Mouse (Mus musculus) hindbrain, postnatal 0 days (tissue): ENCODE measurements around the gene Pdpr. TPM values are rescaled to one million over a fixed set of nuclear protein-coding genes. Genes with fewer than 3 reads are reported as not detected.

Source experiments
- ATAC-seq: fragments of 200-750 bp; cut with Nextera tagmentation; 2 replicates; pipeline ENCODE4 v1.8.0; 2017; ENCODE audit warnings: mild to moderate bottlenecking, moderate TSS enrichment, moderate library complexity
- DNase-seq: peaks from one replicate; pipeline ENCODE4 v3.0.0-alpha.2; 2015; ENCODE audit warnings: low spot score
- H3K27ac ChIP-seq: fragments of 300-500 bp; sonication (generic); 2 replicates; pipeline ENCODE4 v1.5.1; 2014; ENCODE audit warnings: mild to moderate bottlenecking
- H3K27me3 ChIP-seq: fragments of 300-500 bp; sonication (generic); 2 replicates; pipeline ENCODE4 v1.6.1; 2014; ENCODE audit warnings: low read length, mixed read lengths; ENCODE audit not compliant: insufficient read depth
- H3K36me3 ChIP-seq: fragments of 300-500 bp; sonication (generic); 2 replicates; pipeline ENCODE4 v1.6.1; 2014; ENCODE audit warnings: low read length, mixed read lengths; ENCODE audit not compliant: insufficient read depth
- H3K4me1 ChIP-seq: fragments of 300-500 bp; sonication (generic); 2 replicates; pipeline ENCODE4 v1.6.1; 2014; ENCODE audit warnings: antibody characterized with exemption, low read length, mixed read lengths; ENCODE audit not compliant: insufficient read depth
- H3K4me2 ChIP-seq: fragments of 300-500 bp; sonication (generic); 2 replicates; pipeline ENCODE4 v1.6.1; 2014; ENCODE audit warnings: low read depth, mild to moderate bottlenecking, low read length, moderate library complexity, mixed read lengths
- H3K4me3 ChIP-seq: fragments of 300-500 bp; sonication (generic); 2 replicates; pipeline ENCODE4 v1.5.1; 2014; ENCODE audit warnings: low read length
- H3K9ac ChIP-seq: fragments of 300-500 bp; sonication (generic); replicated peaks from 2 replicates; pipeline ENCODE4 v1.6.1; 2014; ENCODE audit warnings: mild to moderate bottlenecking, low read length, moderate library complexity, mixed read lengths
- H3K9me3 ChIP-seq: fragments of 300-500 bp; sonication (generic); 2 replicates; pipeline ENCODE4 v1.6.1; 2016; ENCODE audit warnings: low read length, mixed read lengths
- CTCF ChIP-seq: IDR thresholded peaks from 2 replicates; pipeline ENCODE4 v1.5.1; 2016; ENCODE audit warnings: antibody characterized with exemption, control low read depth, low read depth
- WGBS: fragments of 180-500 bp; shearing (Covaris S2); extraction: QIAGEN DNeasy Blood & Tissue Kit; methylation state at CpG from one replicate; pipeline ENCODE4 v1.1.7; 2014; 5-methylcytosine and 5-hydroxymethylcytosine counted together
- polyA plus RNA-seq: library from polyadenylated mRNA; unstranded; fragments of >200 nt; fragmentation: Nextera tagmentation; extraction: Ambion mirVana; gene quantifications from 2 replicates; pipeline ENCODE4 v1.2.1, GENCODE M21; 2015
- total RNA-seq: library from RNA; depleted of rRNA; stranded (reverse); fragments of >200 nt; gene quantifications from 2 replicates; pipeline ENCODE4 v1.2.3, GENCODE M21; 2014; rRNA removed

Gene Pdpr
- total RNA-seq (29.6 and 34.0 TPM in 2 replicates), polyA plus RNA-seq (10.3 and 10.7 TPM in 2 replicates)

DNA sequence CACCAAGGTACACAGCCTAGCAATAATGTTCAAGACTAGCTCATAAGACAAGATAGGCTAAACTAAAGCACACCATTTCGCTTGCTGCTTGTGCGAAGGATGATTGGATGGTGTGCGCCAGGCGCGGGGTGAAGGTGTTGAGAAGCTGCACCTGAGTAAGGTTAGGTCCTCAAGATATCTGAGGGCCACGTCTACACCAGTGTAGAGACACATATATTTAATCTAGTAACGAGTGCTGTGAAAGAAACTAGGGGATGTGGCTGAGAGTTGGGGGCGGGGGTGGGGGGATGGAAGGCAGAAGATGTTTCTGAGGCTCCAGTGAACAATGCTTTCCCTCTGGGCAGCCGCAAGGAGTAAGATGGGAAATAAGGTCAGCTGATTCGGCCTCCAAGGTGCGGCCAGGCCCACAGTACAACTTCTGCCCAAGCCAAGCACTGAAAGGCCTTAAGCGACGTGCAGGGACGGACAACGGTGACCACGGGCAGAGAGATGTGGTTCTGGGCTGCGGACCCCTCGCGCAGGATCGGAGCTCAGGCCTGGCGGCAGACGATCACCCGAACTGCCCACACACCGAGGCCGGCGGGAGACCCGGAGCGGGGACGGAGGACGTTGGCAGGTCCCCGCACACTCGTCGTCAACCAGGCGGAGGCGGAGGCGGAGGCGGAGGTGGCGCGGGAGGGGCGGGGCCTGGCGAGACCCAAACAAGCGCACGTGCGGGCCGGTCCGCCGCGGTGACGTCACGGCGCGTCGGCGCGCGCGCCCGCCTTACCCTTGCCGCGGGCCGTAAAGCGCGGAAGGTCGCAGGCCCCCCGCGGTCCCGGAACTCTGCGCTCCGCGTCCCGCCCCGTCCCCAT, at the start of gene Pdpr:
Gene Pdpr (plus strand): TSS at position 766 of the 854 bp plus-strand sequence.
- H3K27ac ChIP-seq = peak within 1 kb of the TSS; percentile 80
- H3K9me3 ChIP-seq = no peaks in the 10 kb centered on the region
- no peak for TF ChIP-seq CTCF
- no peaks in the 10 kb centered on the region for H3K36me3 ChIP-seq
- ATAC-seq (peak; percentile 95), DNase-seq (peak; percentile 93)
- H3K4me3 ChIP-seq = peak within 1 kb of the TSS; percentile 67
- peak within 1 kb of the TSS; percentile 74 for H3K4me2 ChIP-seq
- 7% methylated on average over 48 of the region's 72 CpGs for WGBS
- no peaks in the 10 kb centered on the region for H3K27me3 ChIP-seq
- peak within 1 kb of the TSS; percentile 61 for H3K9ac ChIP-seq
- no peaks in the 10 kb centered on the region for H3K4me1 ChIP-seq

DNA sequence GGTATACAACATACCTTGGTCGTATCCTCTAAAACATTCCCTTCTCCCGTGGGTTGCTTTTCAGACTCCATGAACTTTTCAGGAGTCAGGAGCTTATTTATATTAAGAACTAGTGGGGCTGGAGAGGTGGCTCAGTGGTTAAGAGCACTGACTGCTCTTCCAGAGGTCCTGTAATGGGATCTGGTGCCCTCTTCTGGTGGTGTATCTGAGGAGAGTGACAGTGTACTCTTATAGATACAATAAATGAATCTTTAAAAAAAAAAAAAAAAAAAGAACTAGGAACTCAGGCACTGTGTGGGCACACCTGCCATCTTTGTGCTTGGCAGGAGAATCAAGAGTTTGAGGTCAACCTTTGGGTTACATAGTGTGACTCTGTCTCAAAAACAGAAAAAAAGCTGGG, 45.7 kb upstream of the Pdpr start:
- H3K27ac ChIP-seq = no peak overlapping the region
- no peak overlapping the region for H3K4me2 ChIP-seq
- ATAC-seq = no peak
- 92% methylated on average over 2 of the region's 2 CpGs for WGBS
- H3K36me3 ChIP-seq = peaks cover 96% of the 10 kb centered on the region
- H3K27me3 ChIP-seq = no peaks in the 10 kb centered on the region
- H3K4me1 ChIP-seq = no peaks in the 10 kb centered on the region
- H3K9ac ChIP-seq = no peak overlapping the region
- H3K9me3 ChIP-seq = no peaks in the 10 kb centered on the region
- no peak for DNase-seq
- H3K4me3 ChIP-seq = no peak overlapping the region
- TF ChIP-seq CTCF = no peak

DNA sequence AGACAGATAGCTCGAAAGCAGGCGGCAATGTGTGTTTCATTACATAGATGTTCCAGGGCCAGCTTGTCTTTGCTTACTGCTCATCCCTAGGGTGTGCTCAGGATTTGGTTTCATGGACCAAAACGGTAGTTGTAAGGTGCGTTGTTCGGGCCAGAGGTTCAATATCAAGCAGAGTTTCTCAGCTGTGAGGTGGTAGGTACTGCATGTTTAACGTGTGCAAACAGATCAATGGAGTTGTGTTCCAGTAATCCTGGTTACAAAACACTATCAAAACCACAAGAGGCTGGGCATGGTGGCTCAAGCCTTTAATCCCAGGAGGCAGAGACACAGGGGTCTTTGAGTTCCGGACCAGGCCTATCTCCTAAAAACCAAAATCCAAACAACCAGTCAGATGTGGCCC, 45.3 kb upstream of the Pdpr start:
- no peak overlapping the region for H3K4me3 ChIP-seq
- H3K36me3 ChIP-seq = peaks cover 96% of the 10 kb centered on the region
- H3K9me3 ChIP-seq = no peaks in the 10 kb centered on the region
- no peak overlapping the region for H3K4me2 ChIP-seq
- WGBS = 96% methylated on average over 7 of the region's 7 CpGs
- no peaks in the 10 kb centered on the region for H3K4me1 ChIP-seq
- DNase-seq (no peak), ATAC-seq (no peak)
- H3K27me3 ChIP-seq = no peaks in the 10 kb centered on the region
- no peak overlapping the region for H3K9ac ChIP-seq
- TF ChIP-seq CTCF = no peak
- no peak overlapping the region for H3K27ac ChIP-seq

DNA sequence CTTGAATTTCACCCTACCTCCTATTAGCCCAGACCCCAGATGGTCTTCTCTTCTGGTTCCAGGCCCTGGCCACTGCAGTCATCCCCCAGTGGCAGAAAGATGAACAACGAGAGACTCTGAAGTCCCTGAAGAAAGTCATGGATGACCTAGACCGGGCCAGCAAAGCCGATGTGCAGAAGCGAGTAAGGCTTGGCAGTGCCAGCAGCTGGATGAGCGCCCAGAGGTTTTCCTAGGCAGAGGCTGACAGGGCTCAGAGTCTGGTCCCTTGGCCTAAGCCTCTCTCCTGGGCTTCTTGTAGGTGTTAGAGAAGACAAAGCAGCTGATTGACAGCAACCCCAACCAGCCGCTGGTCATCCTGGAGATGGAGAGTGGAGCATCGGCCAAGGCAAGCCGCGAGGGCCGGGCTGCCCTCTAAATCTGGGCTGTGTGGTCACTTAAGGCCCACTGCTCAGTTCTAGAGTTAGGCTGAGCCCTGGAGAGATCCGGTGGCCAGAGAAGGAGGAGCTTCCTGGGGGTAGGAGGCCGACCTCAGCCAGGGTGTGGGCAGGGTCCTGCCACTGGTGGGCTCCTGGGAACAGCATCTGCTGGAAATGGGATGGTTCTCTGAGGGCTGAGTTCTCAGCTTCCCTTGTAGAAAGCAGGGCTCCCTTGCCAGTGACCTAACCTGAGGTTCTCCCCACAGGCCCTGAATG, 40.5 kb upstream of the Pdpr start:
- no peak overlapping the region for H3K27ac ChIP-seq
- ATAC-seq (no peak), DNase-seq (peak; percentile 5)
- no peak overlapping the region for H3K4me2 ChIP-seq
- H3K4me3 ChIP-seq = no peak overlapping the region
- H3K4me1 ChIP-seq = peaks cover 10% of the 10 kb centered on the region
- no peaks in the 10 kb centered on the region for H3K9me3 ChIP-seq
- no peaks in the 10 kb centered on the region for H3K27me3 ChIP-seq
- H3K9ac ChIP-seq = no peak overlapping the region
- H3K36me3 ChIP-seq = peaks cover 67% of the 10 kb centered on the region
- 88% methylated on average over 12 of the region's 12 CpGs for WGBS
- no peak for TF ChIP-seq CTCF

DNA sequence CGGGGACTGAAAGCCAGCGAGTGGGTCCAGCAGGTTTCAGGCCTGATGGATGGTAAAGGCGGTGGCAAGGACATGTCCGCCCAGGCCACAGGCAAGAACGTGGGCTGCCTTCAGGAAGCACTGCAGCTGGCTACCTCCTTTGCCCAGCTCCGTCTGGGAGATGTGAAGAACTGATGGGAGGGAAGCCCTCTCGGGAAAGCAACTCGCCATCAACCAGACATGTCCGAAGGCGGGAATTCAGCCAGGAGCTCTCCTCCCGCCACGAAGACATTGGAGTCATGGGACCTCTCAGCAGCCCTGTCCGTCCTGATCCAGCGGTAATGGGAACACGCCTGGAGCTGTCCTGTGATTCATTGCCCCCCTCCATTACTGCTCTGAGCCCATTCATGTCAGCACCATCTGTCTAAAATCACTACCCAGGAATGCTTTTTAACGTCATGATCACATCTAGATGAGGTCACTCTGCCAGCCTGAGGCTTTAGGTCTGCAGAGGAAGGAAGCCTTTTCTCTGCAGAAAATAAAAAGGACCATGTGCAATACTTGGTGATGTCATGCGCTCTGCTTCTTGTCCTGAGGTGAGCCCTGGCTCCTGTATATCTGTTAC, 39.3 kb upstream of the Pdpr start:
- Histone ChIP-seq H3K4me3 (no peak overlapping the region), H3K4me2 (no peak overlapping the region), H3K9me3 (no peaks in the 10 kb centered on the region), H3K9ac (no peak overlapping the region), H3K4me1 (peaks cover 10% of the 10 kb centered on the region), H3K36me3 (peaks cover 56% of the 10 kb centered on the region), H3K27ac (no peak overlapping the region), H3K27me3 (no peaks in the 10 kb centered on the region)
- TF ChIP-seq CTCF = no peak
- 91% methylated on average over 17 of the region's 17 CpGs for WGBS
- no peak for ATAC-seq
- DNase-seq = no peak

DNA sequence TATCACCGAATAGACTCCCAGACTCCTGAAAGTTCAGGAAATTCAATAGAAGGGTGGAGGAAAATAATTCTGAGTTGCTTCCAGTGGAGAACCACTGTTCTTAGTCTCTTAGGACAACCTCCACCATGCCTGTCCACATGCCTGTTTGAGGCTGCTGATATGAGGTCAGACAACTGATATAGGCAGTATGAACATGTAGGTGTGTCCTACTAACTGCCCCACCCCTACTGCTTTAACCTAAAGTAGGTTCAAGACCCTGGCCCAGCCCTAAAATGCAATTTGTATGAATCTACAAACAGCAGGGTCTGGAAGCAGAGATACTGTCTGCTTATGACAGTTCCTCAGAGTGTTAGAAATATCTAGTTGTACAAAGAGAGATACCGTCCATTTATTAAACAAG, 38.8 kb upstream of the Pdpr start:
- Histone ChIP-seq H3K27me3 (no peaks in the 10 kb centered on the region), H3K36me3 (peaks cover 50% of the 10 kb centered on the region), H3K4me2 (no peak overlapping the region), H3K9ac (no peak overlapping the region), H3K4me1 (peaks cover 10% of the 10 kb centered on the region), H3K27ac (no peak overlapping the region), H3K9me3 (no peaks in the 10 kb centered on the region), H3K4me3 (no peak overlapping the region)
- TF ChIP-seq CTCF = no peak
- DNase-seq (no peak), ATAC-seq (0 out of 2 replicates have a peak, but pooled peaks have one; percentile 15)
- 68% methylated on average over 2 of the region's 2 CpGs for WGBS
